Comparison of ENCODE assay signal across 20 mouse cellular contexts in the genomic region with DNA sequence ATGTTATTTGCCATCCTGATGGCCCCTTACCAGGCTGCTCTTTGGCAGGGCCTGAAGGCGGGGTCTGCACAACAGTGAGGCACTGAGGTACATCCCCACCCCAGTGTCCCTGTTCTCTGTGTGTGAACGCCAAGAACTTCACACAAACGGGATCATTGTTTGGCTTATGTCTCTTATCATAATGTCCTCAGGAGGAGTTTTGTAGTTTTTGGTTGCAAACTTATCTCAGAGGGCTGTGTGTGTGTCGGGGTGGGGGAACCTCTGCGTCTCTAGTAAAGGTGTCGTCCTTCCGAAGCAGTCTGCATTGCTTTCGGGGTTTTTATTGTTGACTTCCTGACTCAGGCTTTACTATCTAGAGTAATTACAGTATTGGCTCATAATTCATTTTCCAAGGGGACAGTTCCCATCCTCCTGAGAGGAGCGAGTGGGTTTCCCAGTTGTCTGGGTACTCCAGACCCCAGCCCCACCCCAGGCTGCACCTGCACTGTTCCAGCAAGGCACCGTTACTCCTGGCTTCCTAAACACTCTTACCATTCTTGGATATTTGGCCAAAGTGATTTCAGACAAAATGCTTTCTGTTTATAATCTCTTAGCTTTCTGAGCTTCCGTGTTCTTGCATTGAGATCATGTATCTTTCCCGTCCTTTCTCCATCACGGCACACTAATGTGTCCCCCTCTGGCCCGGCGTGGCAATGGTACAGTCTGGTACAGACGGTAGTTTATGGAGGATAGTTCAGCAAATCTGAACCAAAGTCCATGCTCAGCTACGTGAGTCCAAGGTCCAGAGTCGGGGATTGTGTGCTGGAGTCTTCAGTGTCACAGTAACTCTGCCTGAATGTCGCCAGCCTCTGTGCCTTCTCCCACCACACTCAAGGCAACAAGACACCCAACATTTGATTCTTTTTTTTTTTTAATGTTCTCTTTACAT. TPM values are rescaled to one million over a fixed set of nuclear protein-coding genes. Genes with fewer than 3 reads are reported as not detected.
DNase-seq lines count a peak whose midpoint lies in the region; ATAC-seq and TF ChIP-seq lines count a peak whose summit lies in the region.
"Had no signal": no experiment of that assay in that cellular context is flagged by ENCODE, and none has a peak within 500 bp of the region (broad histone marks: within the 10 kb centered on the region; RNA-seq: fewer than 3 reads in every experiment).

No protein-coding gene starts in this region.

- H3K4me2 ChIP-seq in kidney, embryonic 16.5 days (replicated peaks; ENCODE audit: low read depth, low read length) = no peak overlapping the region
- H3K4me2 ChIP-seq: embryonic facial prominence, embryonic 13.5 days; forebrain, embryonic 13.5 days had no signal

- no peak for ATAC-seq in kidney, embryonic 16.5 days (ENCODE audit: low FRiP score, low TSS enrichment)
- ATAC-seq in megakaryocyte-erythroid progenitor cell, adult 5-6 weeks (replicated peaks; ENCODE audit: low FRiP score, low TSS enrichment, poor library complexity, severe bottlenecking) = peak; percentile 75
- ATAC-seq: forebrain, embryonic 13.5 days; hindbrain, postnatal 0 days had no signal

- H3K79me2 ChIP-seq in liver, adult 2 months (ENCODE audit: control insufficient read depth, insufficient read depth, low read length) = peaks cover 31% of the 10 kb centered on the region; the same call in 1 of the 2 replicates

- no peak overlapping the region for H3K9ac ChIP-seq in kidney, embryonic 16.5 days (replicated peaks; ENCODE audit: low read length)
- peak overlapping the region; percentile 37; the same call in 1 of the 2 replicates for H3K9ac ChIP-seq in liver, adult 2 months (ENCODE audit: low read depth, low read length)
- H3K9ac ChIP-seq: embryonic facial prominence, embryonic 13.5 days; forebrain, embryonic 13.5 days had no signal

- WGBS in kidney, embryonic 16.5 days = 88% methylated on average over 19 of the region's 19 CpGs
- WGBS in liver, adult 2 months = 27% methylated on average over 19 of the region's 19 CpGs

- no peaks in the 10 kb centered on the region; the same call in 1 of the 2 replicates for H3K4me1 ChIP-seq in kidney, embryonic 16.5 days (ENCODE audit: insufficient read depth, low read length)
- H3K4me1 ChIP-seq in liver, adult 2 months (ENCODE audit: control insufficient read depth, insufficient read depth, low read length) = peaks cover 30% of the 10 kb centered on the region
- H3K4me1 ChIP-seq: embryonic facial prominence, embryonic 13.5 days; forebrain, embryonic 13.5 days had no signal

- TF ChIP-seq CTCF in liver, adult 2 months (IDR thresholded peaks at IDR 0.05; ENCODE audit: low read depth, low read length) = no peak

- H3K4me3 ChIP-seq in kidney, embryonic 16.5 days (ENCODE audit: low read length) = no peak overlapping the region
- peak overlapping the region; percentile 16 for H3K4me3 ChIP-seq in liver, adult 2 months (ENCODE audit: insufficient read depth, low read depth, low read length)
- H3K4me3 ChIP-seq: embryonic facial prominence, embryonic 13.5 days; forebrain, embryonic 13.5 days; gastrocnemius, adult 2 months had no signal

- peaks cover 17% of the 10 kb centered on the region for H3K36me3 ChIP-seq in kidney, embryonic 16.5 days (ENCODE audit: insufficient read depth, low read length)
- H3K36me3 ChIP-seq in liver, adult 2 months (ENCODE audit: control insufficient read depth, insufficient read depth, low read length) = peaks cover 2% of the 10 kb centered on the region; the same call in 1 of the 2 replicates

- no peak for TF ChIP-seq POLR2A in liver, adult 2 months (IDR thresholded peaks at IDR 0.05; ENCODE audit: extremely low read depth, insufficient read depth, low read length)

- H3K27me3 ChIP-seq in kidney, embryonic 16.5 days (ENCODE audit: insufficient read depth, low read length) = no peaks in the 10 kb centered on the region
- no peaks in the 10 kb centered on the region for H3K27me3 ChIP-seq in liver, adult 2 months (ENCODE audit: control insufficient read depth, insufficient read depth, low read length)
- H3K27me3 ChIP-seq: embryonic facial prominence, embryonic 13.5 days; forebrain, embryonic 13.5 days had no signal

- DNase-seq in kidney, adult 18-20 months = peak; percentile 55
- peak; percentile 60 to 65 for DNase-seq in kidney, adult 8-10 months
- DNase-seq in liver, adult 2 months (ENCODE audit: extremely low read depth, low read depth, low spot score) = peak; percentile 95
- no peak for DNase-seq in T-cell, adult 2 months (ENCODE audit: low spot score)
- DNase-seq in right cerebral cortex, postnatal 10 days (ENCODE audit: low spot score in 2 of 2) = no peak
- no peak for DNase-seq in heart, postnatal 36 days
- DNase-seq: adrenal gland, adult 2 months; cerebellum, adult 18-20 months; gastrocnemius, adult 2 months; heart, postnatal 14 days; layer of hippocampus, adult 9-11 months; lung, adult 18-20 months; lung, postnatal 4 days; midbrain, embryonic 14.5 days; thymus, adult 18-20 months had no signal

- intact Hi-C loops in heart, postnatal 36 days (cut with DNase I) = no loop called here

- H3K27ac ChIP-seq in kidney, embryonic 16.5 days (ENCODE audit: low read length) = no peak overlapping the region
- peak overlapping the region; percentile 88 for H3K27ac ChIP-seq in liver, adult 2 months (replicated peaks; ENCODE audit: insufficient read depth, low read depth, low read length)
- H3K27ac ChIP-seq: embryonic facial prominence, embryonic 13.5 days; forebrain, embryonic 13.5 days; gastrocnemius, adult 2 months; hindbrain, postnatal 0 days had no signal

- H3K9me3 ChIP-seq in kidney, embryonic 16.5 days (ENCODE audit: low read length) = no peaks in the 10 kb centered on the region
- H3K9me3 ChIP-seq: embryonic facial prominence, embryonic 13.5 days; forebrain, embryonic 13.5 days had no signal

RNA-seq across cellular contexts. Expression of a gene that starts 14.2 kb away (rescaled TPM):
- 50.8 and 51.5 TPM in 2 replicates for polyA plus RNA-seq in kidney, embryonic 16.5 days (2015; fragmentation: Nextera tagmentation; extraction: Ambion mirVana)
- total RNA-seq in liver, adult 2 months (2014; rRNA removed) = 15.4 and 15.7 TPM in 2 replicates
- 24.4 and 24.6 TPM in 2 replicates for polyA plus RNA-seq in liver, adult 2 months (2012; rRNA removed)
- 77.5 and 84.1 TPM in 2 replicates for total RNA-seq in megakaryocyte-erythroid progenitor cell, adult 5-6 weeks (2014; fragmentation: Nextera tagmentation)
- total RNA-seq in megakaryocyte-erythroid progenitor cell, adult 5-6 weeks (2017) = 23.6 and 42.7 TPM in 2 replicates
- total RNA-seq in heart, postnatal 36 days (2021) = 1 to 10 TPM; 7.3 to 7.9 TPM

RNA-seq across cellular contexts. Expression of a gene that starts 40.1 kb away (rescaled TPM):
- 2.9 and 3.3 TPM in 2 replicates for polyA plus RNA-seq in kidney, embryonic 16.5 days (2015; fragmentation: Nextera tagmentation; extraction: Ambion mirVana)
- total RNA-seq in liver, adult 2 months (2014; rRNA removed) = 0.09 and 0.34 TPM in 2 replicates
- polyA plus RNA-seq in liver, adult 2 months (2012; rRNA removed) = 0.07 and 0.12 TPM in 2 replicates
- 7.9 and 11.6 TPM in 2 replicates for total RNA-seq in megakaryocyte-erythroid progenitor cell, adult 5-6 weeks (2014; fragmentation: Nextera tagmentation)
- total RNA-seq in megakaryocyte-erythroid progenitor cell, adult 5-6 weeks (2017) = 11.2 and 12.4 TPM in 2 replicates
- total RNA-seq in heart, postnatal 36 days (2021) = 1 to 10 TPM; 1.3 to 1.6 TPM

Comparison
In these comparisons a context has a peak if more than half of its experiments do, and no peak if none do; other contexts are left out.
1. DNase-seq: peak in kidney, adult 18-20 months (single experiment), kidney, adult 8-10 months (2 of 2) and liver, adult 2 months (single experiment); none in T-cell, adult 2 months (single experiment), right cerebral cortex, postnatal 10 days (0 of 2) and heart, postnatal 36 days (0 of 2).